Mouse (Mus musculus) ovary, adult 18-20 months (tissue): ENCODE data around the gene Lmbrd2.
A peak's percentile ranks its signal among the peaks of the same experiment; 100 is the strongest.
"Not testable (repeated sequence)": the region's sequence is repeated elsewhere in the genome, so short reads cannot be mapped to it uniquely, and the experiment has no call there.

Experiments
- DNase-seq: peaks from one replicate; pipeline ENCODE4 v3.0.0; 2022; ENCODE audit warnings: low spot score, mixed read lengths

Lmbrd2 gene

DNA sequence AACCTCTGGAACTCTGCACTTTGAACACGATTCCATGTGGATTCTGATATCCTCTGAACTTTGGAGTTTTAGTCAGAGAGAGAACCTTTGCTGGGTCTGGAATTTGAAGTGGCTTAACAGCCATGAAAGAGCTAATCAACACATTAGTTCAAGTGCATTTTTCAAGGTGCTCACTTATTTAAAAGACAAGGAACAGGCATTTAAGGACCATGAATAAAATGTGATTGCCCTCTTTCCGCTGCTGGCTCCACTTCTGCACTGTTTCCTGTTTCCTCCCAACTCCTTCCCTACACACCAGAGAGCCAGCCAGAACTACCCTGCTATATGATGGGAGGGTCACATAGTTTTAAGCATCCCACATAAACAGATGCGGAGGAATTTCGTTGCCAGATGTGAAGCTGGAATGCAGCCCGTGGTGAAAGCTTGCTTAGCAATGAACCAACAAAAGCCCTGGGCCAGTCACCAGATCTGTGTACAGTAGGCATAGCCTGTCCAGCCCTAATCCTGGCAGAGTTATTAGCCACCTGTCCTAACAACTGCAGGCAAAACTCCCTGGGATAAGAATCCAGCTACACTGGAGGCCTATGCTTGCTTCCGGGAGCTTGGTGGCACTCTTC lies 5.4 kb upstream of the Lmbrd2 start:
- no peak for DNase-seq

- no peak for DNase-seq
Observed at GRCm38 (mm10) chr15:9139447-9139846, 903 bp upstream of the Lmbrd2 start.

- DNase-seq: peak; percentile 20
Observed at GRCm38 (mm10) chr15:9140684-9141171, 378 bp downstream of the Lmbrd2 start.

DNA sequence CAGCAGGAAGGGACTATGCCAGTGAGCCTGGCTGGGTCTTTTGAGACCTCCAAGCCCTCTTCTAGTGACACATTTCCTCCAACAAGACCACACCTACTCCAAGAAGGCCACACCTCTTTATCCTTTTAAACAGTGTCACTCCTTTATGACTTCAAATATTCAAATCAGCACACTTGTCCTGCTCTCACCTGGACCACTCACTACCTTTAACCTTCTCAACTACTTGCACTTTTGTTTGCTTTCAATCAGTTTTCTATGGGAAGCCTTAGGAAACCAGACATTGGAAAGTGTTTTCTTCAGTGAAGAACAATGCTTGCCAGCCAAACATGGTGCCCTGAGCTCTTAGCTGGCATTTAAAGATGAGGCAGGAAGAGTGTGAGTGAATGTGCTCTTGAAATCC lies 15.0 kb downstream of the Lmbrd2 start, which contains the start of gene Skp2:
Gene Skp2 (minus strand): TSS at position 101 of the 400 bp plus-strand sequence.
- DNase-seq: no peak

DNA sequence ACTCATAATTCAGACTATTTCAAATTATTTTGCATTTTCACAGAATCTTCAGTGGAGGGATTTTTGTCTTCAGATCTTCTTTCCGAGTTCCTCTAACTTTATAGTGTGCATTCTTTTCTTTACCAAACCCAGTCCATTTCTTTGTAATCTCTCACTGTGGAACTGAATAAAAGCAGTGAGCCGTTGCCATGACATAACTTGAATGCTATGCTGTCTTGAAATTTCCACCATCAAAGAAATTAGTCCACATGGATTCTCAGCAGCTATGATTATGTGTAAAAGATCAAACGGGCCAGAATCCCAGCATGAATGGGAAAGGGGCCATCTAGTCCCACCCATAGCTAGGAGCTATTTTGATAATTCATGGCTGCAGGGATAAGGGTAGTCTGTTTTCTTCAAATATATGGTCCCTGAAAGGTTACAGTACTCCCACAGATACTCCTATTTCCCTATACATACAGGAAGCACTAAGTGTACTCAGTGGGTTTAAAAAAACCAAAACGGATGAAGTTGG lies 22.3 kb downstream of the Lmbrd2 start:
- DNase-seq: no peak

- DNase-seq: no peak
Observed at GRCm38 (mm10) chr15:9164125-9164524, 23.8 kb downstream of the Lmbrd2 start.

GRCm38 (mm10) chr15:9177038-9177437 lies 36.7 kb downstream of the Lmbrd2 start:
- DNase-seq: no peak

- DNase-seq: no peak
Observed at GRCm38 (mm10) chr15:9183995-9184394, 43.6 kb downstream of the Lmbrd2 start.

- DNase-seq: no peak
Observed at GRCm38 (mm10) chr15:9189796-9190195, 49.4 kb downstream of the Lmbrd2 start.

DNA sequence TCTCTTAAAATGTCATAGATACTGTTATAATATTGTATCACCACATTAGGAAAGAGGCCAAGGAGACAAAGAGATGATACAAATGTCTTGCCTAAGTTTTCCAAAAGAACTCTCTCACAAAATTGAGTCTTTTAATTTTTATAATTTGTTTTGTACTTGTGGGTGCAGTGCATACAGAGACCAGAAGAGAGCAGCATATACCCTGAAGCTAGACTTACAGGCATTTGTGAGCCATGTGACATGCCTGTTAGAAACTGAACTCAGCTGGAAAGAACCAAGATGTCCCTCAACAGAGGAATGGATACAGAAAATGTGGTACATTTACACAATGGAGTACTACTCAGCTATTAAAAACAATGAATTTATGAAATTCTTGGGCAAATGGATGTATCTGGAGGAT lies 52.3 kb downstream of the Lmbrd2 start:
- DNase-seq: not testable (repeated sequence)

- no peak for DNase-seq
Observed at GRCm38 (mm10) chr15:9198421-9198820, 58.1 kb downstream of the Lmbrd2 start.

GRCm38 (mm10) chr15:9211891-9212290 lies 71.5 kb downstream of the Lmbrd2 start:
- DNase-seq: no peak

DNA sequence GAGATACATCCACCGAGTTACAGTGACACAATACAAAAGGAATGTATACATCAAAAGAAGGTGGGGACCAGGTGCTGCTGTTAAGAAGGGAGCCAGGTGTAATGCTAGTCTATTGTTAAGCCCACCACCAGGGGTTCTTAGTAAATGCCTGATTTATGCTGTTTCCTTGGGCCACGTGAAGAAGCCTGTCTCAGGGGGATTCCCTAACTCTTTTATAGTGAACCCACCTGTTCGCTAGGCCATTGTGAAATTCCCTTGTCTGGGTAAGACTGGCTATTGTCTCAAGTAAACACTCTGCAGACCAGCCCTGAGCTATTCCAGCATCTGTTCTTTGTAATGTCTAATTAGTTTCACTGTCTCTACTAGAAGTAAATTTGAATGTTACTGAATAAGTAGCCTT lies 72.7 kb downstream of the Lmbrd2 start:
- DNase-seq: not testable (repeated sequence)

- DNase-seq: not testable (repeated sequence)
Observed at GRCm38 (mm10) chr15:9213431-9213830, 73.1 kb downstream of the Lmbrd2 start.

GRCm38 (mm10) chr15:9216446-9216845 lies 76.1 kb downstream of the Lmbrd2 start:
- DNase-seq: no peak

DNA sequence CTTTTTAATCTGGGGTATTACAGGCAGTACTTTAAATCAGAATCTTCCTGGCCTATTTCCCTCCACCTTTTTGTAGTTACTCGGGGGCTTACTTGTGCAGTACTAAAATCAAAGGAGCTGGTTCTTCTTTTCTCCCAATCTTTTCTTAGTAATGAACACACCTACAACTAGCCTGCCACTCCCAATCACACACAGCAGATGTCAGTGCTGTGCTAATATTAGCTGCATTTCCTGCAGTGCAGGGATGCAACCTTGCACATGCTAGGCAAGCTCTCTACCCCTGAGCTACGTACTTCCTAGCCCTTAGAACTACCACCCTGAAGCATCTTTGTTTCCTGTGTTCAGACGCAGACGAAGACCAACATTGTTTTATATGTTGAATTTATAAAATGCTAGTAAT lies 90.6 kb downstream of the Lmbrd2 start:
- not testable (repeated sequence) for DNase-seq

GRCm38 (mm10) chr15:9246345-9246744 lies 106.0 kb downstream of the Lmbrd2 start:
- no peak for DNase-seq
